Mouse (Mus musculus) megakaryocyte-erythroid progenitor cell, adult 5-6 weeks (primary cell): ENCODE results near the gene Hoxb7. TPM values are rescaled to one million over a fixed set of nuclear protein-coding genes. Genes with fewer than 3 reads are reported as not detected.
A peak's percentile ranks its signal among the peaks of the same experiment; 100 is the strongest.

ENCODE experiments used
- ATAC-seq: replicated peaks from 2 replicates; pipeline ENCODE4 v1.8.0; 2016; ENCODE audit warnings: mild to moderate bottlenecking, inconsistent platforms; ENCODE audit not compliant: severe bottlenecking, poor library complexity, low FRiP score, low TSS enrichment
- total RNA-seq, 2 experiments: library from RNA; stranded (forward) in 1 of 2; stranded (reverse) in 1 of 2; fragments of 200-1000, 215-1000 nt in 1 of 2; fragments of >200 nt in 1 of 2; fragmentation: Nextera tagmentation in 1 of 2; gene quantifications; 2 replicates each; pipeline ENCODE4 v1.2.3; 2014 to 2017

Hoxb7 gene
- total RNA-seq (2014; fragmentation: Nextera tagmentation) (not detected in 2 replicates), total RNA-seq (2017) (not detected in 2 replicates)

DNA sequence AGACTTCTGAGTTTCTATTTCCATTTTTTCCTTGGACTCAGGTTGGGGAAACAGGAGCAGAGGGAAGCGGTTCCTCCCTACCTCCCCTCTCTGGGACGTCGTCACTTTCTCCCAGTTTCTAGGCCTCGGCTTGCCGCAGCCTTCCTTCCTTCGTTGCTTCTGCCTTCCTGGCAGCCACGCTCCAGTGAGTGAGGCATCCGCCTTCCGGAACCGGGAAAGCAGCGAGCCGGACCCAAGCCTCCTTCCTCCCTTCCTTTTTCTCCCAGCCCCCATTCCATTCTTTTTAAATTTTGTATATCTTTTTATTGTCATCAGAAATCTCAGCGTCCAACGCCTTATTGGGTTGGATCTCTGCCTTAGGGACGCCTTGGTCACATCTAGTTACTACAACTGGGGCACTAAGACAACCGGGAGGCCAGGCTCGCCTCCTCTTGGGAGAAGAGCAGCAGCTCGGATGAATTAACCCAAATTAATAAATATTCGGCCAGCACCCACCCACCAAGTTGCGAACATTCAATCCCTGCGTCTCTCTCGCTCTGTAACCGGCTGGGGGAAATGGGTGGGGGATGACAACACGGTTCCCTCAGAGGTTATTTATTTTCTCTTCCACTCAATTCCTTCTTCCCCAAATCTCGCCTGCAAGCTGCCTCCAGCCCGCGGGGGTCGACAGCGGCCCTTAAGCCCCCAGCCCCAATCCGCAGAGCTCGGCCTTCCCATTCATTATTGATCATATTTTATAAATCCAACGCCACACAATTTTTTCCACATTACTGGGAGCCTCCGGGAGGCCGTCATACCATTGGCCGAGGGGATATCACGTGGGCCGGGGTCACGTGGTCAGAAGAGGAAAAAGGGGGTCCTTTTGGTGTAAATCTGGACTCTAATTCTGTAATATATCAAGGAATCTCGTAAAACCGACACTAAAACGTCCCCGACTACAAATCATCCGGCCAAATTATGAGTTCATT is at the start of gene Hoxb7:
TSS of gene Hoxb7 (plus strand) at position 853 of the 968 bp plus-strand sequence.
- no peak for ATAC-seq

DNA sequence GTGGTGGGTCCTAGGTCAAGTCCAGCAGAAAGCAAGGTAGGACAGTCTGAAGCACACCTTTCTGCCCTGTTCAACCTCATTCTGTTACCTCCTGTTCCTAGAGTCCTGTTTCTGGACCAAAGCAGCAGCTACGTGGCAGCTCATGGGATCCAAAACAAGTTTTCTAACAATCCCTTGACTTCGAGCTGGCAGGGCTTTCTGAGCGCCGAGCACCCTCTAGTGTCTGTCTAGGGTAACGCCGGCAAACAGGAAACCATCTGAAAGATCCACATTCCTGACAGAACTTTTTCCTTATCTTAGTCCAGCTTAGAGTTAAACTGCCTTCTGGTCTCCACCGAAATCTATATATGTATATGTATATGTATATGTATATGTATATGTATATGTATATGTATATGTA is 46.2 kb upstream of the Hoxb7 start:
- peak; percentile 63; the same call in 1 of the 2 replicates for ATAC-seq

DNA sequence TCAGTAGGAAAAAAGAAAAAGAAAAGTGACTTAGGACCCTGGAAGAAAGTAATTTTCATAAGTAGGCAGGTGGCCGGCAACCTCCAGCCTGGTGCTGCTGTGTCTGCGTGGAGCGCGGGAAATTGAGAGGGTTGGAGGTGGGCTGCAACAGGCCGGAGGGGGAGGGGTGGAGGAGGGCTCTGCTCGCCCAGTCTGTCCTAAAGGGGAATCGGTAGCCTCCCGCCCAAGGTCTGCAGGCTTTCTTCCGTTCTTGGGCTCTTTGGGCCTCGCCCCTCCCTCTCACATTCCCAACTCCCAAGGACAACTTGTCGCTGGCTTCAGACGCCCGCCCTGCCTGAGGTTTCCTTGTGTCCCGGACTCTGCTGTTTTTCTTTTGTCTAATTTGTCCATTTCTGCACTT is 35.5 kb upstream of the Hoxb7 start:
- ATAC-seq: no peak

DNA sequence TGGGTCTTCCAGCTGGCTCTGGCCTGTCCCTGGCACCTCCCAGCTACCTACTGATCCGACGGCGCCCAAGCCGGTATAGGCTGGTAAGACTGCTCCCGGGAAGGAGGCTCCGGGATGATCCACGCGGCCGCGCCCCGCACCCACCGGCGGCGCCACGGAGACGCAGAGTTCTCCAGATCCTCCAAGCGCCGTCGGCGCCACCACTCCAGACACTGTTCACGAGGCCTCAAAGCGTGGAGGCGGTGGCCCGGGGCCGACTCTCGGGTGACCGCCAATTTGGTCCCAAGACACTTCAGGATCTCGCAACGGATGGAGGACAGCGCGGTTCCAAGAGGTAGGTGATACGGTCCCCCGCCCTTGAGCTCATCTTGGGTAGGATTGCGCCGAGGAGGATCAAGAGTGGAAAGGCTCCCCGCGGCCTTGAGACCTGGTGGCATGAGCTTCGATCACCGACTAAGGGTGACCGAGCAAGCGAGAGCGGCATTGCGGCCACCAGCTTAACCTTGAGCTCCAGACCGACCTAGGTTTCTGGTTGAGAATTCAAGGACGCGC is 34.9 kb upstream of the Hoxb7 start:
- no peak for ATAC-seq

DNA sequence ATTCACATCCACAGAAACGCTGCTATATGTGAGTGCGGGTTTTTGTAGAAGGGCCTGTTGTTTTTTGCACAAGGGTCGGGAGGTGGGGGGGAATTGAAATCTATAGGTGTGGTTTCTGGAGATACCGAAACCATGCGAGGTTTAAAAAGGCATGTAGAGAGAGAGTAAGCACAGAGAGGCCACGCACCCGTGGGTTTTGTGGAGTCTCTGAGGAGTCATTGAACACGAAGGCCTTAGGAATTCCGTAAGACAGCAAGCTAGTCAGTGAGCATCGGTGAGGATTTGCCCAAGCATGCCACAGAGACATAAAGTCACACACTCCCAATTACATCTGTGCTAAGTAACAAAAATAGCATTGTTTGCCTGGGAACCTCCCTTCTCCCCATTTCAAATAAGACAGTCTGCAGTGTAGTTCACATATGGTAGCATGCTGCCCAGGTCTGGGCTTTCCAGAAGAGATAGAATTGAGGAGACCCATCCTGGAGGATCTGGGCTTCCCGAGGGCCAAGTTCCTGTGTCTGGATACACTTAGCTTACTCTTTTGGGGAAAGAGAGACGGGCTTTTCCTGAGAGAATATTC is 33.8 kb upstream of the Hoxb7 start:
- ATAC-seq: no peak

DNA sequence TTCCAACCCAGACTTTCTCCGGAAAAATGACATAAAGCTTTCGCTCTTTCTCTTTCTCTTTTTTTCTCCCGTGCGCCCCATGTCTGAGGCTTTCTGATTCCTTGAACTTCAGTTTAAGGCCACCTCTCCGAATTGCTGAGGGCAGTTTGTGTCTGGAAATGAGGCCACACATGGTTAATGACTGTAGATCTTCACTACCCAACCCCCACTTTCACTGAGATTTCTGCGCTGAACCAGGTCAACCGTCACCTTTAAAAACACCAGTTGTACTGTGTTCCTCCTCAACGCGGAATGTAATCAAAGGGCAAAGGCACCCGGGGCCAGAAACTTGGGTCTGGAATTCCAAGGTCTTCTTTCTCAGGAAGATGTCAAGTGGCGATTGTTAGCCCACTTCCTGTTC is 32.2 kb upstream of the Hoxb7 start:
- no peak for ATAC-seq

DNA sequence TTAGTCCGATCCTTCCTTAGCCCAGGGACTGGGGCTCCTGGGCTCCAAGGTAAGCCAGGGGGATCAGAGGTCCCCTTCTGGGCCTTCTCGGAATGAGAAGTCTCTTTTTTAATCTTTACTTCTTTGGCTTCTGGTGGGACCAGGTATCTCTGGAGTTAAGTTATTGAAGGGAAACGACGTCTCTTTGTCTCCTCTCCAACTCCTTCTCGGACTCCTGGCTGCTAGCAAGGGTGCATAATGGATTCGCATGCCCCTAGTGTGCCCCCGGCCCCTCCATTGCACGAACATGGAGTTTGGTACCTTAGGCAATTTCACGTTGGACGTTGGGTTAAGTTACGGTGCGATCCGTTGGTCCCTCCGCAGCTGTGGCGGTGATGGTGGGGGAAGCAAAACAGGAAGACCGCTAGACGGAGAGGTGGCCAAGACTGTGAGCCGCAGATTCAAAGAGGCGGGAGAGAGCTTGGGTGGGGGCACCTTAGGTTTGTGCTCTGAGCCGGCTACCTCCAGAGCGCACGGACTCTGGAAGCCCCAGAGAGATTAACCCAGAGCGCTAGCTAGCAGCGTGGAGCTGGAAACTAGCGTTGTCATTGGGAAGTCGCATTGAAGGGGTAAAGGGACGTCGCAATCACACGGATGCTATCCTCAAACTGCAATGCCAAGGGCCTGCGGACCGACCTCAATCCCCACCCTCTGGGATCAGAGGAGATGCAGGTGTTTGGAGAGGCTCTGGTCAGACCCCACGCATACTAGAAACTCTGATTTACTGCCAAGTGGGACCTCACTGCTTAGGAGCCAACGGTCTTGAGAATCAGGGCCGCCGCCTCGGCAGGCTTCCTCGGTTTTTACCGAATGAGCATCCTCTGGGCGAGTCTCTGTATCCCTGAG is 31.1 kb upstream of the Hoxb7 start:
- ATAC-seq: no peak

DNA sequence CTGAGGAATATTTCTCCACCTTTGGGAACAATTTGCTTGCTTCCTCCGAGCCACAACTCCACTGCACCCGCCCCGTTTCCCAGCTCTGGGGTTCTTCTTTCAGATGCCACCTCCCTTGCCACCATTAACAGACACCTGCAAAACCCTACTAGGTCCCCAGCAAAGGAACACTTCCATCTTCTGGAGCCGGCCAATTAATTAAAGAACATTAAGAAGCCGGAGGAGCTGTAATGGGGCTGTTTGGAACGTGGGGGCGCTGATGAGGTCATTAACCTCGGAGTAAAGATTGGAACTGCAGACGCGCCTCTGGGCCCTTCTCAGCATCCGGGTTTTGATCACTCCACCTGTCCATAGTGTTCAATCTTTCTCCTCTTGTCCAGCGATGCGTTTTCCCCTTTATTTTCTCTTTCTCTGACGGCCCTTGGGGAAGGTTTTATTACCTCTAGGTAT is 30.4 kb upstream of the Hoxb7 start:
- no peak for ATAC-seq

DNA sequence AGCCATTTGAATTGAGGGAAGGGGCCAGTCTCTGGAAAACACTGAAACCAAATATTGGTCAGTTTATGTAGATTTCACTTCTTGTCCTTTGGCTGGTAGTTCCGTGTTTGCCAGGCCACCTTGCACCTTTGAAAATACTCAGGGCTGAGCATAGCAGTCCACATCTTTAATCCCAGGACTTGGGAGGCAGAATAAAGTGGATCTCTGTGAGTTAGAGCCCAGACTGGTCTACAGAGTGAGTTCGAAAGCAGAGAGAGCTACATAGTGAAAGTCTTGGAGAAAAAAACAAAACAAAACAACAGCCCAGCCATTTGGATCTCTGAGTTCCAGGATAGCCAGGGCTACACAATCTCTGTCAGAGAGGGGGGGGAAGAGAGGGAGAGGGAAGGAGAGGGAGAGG is 29.3 kb upstream of the Hoxb7 start:
- ATAC-seq: no peak

DNA sequence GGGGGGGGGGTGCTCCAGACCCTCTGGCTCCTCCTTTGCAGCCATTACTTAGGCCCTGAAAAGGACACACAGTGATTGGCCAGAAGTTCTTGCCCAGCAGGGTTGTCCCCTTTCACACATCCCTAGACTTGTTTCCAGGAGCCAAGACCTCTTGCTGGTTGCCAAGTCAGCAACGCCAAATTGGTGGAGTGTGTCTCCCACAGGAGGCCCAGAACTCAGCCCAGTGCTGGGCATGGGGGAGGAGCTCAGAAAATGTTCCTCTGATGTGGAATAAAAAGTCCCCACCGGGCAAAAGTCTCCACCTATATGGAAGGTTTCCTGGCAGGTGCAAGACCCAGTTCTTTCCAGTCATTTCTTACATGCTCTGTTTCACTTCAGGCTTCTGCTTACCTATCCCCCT is 27.4 kb upstream of the Hoxb7 start:
- no peak for ATAC-seq

DNA sequence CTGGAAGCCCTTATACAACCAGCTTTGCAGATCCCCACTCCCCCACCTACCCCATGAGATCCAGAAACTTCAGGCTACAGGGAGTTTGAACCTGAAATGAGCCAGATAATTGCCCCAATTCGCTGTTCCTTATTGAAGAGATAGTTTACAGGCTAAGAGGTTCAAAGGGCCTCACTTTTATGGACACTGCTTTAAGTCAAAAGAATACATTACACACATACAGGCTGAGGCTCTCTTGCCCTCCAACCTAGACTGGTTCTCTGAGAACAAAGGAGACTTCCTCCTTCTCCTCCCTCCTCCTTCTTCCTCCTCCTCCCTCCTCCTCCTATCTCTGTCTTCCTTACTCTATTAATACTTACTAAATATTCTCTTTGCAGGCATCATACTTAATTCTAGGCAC is 26.9 kb upstream of the Hoxb7 start:
- no peak for ATAC-seq

DNA sequence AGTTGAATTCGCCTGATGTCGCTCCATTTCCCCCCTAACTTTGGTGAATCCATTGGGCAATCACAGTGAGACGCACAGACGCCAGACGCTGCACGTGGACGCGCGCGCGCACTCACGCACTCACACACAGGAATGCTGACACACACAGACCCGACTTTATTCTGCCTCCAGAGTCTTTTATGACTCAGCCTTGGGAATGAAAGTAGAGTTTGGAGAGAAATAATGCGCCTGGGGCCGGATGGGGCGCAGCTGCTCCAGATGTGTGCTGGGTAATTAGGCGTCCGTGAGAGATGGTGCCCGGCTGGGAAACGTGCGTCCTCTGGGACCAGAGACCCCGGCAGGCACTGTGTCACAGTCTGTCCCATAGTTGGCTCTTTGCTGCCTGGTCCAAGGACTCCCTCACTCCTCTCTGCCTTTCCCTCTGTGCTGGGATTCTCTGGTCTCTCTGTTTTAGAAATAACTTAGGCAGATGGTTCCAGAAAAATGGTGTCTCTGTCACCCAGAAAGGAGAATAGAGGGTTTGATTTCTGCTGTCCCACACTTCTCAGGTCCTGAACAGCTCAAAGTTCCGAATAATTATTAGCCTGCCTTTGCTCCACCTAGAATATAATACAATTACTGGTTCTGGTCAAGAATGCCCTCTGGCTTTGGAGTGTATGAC is 26.0 kb upstream of the Hoxb7 start:
- ATAC-seq: no peak

DNA sequence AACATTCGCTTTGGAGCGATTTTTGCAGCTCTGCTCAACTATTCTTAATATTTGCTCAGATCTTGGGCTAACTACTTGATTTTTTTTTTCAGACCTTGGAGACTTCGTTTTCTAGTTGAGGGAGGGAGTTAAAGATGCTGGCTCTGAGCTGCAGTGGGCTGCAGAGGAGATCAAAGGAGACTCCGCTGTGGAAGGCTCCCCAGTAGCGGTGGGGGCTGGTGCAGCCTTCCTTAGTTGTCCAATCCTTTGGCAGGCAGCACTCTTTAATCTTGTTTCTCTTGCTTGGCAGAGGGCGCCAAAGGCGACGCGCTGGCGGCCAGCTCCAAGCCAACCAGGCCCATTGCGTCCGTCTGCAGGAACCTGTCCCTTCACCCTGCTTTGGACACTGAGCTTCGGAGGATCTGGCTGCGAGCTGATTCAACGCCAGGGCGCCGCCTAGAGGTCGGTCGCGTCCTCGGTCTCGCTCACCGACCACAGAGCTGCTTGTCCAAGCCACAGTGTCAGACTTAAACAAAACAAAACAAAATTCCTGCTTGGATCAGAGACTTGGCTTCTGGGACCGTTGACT is 25.0 kb upstream of the Hoxb7 start:
- peak; percentile 68 for ATAC-seq

DNA sequence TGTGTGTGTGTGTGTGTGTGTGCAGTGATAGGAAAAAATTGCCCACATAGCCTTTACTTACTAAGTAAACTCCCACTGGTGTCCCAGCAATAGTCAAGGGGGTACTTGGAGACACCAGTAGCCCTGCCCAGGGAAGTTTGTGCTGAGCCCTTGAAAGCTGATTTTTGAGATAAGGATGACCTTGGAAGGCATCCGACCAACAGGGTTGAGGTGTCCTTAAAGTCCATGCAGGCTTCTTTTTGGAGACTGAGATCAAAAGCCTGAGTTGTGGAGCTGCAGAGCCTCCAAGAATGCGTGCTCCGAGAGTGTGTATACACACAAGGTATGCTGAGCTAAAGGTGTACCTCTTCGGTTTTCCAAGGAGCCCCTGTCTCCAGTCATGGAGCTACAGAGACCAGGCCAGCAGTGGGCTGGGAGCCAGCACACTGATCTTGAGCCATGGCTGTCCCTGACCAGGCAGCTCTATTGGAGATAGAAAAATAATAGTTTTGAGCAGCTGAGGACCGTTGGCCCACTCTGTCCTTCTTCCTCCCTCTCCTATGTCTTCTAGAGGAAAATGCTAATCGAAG is 24.1 kb upstream of the Hoxb7 start:
- no peak for ATAC-seq

DNA sequence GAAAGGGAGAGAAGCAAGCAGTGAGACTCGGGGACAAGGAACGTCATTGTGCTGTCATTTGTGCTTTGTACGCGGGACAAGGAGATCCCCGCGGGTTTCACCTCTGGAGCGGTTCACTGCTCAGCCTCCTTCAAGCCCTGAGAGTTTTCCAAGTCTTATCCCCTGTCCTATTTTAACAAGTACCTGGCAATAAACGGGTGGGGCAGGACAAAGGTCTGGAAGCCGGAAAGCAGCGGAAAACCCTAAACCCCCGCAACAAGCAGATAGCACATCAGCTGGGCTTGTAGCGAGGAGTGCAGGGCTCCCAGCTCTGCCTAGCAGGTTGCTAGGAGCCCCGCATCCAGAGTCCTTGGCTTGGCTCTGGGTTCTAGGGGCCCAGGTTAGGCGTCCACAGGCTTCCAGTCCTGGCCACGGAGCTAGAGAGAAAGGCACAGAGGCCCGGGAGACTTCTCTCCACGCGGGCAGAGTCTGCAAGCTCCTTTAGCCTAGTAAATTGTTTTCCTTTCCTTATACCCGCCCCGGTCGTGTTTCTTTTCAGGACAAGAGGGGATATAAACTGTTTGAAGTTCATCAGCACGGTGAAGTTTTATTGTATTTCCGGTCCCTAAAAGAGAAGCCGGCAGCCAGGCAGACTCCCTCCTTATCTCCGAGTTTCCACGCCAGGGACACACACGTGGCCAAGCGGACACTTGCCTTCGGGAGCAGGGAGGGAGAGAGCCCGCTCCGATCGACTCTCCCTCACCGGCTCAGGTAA is 22.6 kb upstream of the Hoxb7 start:
- no peak for ATAC-seq

DNA sequence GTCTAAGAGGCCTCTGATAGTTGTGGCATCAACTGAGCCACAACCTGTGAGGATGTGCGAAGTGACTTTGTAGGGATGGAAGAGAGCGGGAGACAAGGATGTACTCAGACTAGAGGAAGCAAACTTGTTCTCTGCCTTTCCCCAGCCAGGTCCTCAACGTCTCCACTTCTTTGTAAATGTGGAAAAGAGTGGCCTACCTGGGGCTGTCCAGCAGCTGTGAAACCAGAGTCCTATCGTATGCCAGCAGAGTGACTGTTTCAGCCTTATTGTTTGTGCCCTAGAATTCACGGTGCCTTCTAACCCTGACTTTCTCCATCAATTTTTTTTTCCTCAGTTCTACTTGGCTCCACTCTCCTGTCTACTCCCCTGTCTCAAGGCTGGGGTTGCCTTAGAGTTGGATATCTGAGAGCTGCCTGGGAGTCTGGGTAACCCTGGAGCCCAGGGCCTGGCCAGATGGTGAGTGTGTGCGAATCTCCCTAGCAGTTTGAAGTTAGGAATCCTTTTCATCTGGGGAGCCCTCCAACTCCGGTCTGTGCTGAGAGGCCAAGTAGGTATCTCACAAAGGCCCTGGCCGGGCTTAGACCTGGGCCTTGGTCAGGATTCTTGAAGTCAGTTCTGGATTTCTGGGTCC is 21.9 kb upstream of the Hoxb7 start:
- ATAC-seq: no peak

DNA sequence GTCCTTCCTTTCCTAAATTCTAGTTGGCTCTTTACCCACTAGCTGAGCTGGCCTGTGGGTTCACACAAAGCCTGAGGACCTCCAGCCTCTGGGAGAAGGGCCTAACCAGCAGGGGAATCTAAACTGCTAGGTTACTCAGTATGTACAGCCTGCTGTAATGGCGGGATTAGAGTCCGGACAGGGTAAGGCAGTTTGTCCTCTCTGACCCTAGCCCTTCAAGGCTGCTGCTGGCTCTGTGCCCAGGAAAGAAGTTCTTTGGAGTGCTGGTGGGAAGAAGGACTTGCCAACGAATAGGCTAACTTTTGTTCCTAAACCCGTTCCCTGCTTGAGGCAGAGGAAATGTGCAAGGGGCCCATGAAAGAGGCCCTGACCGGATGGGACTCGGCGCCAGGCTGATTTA is 20.5 kb upstream of the Hoxb7 start:
- ATAC-seq: no peak
